Mouse (Mus musculus) liver (tissue): Measurements from ENCODE around the gene Atl3.

ENCODE experiments used
- DNase-seq: peaks from one replicate; pipeline ENCODE4 v3.0.0-alpha.2; 2020; ENCODE audit warnings: mixed read lengths

Atl3 gene

GRCm38 (mm10) chr19:7562601-7563129 is 68.8 kb downstream of the Atl3 start:
- DNase-seq = no peak

GRCm38 (mm10) chr19:7563676-7564075 is 69.8 kb downstream of the Atl3 start:
- DNase-seq = no peak

GRCm38 (mm10) chr19:7564457-7564856 is 70.6 kb downstream of the Atl3 start:
- DNase-seq = no peak

GRCm38 (mm10) chr19:7566826-7567225 is 73.0 kb downstream of the Atl3 start:
- no peak for DNase-seq

- no peak for DNase-seq
These were observed 74.5 kb downstream of the Atl3 start for GRCm38 (mm10) chr19:7568364-7568763.

- no peak for DNase-seq
These were observed 75.8 kb downstream of the Atl3 start for GRCm38 (mm10) chr19:7569650-7570049.

- DNase-seq = no peak
These were observed 82.3 kb downstream of the Atl3 start for GRCm38 (mm10) chr19:7576180-7576579.

GRCm38 (mm10) chr19:7577710-7578109 is 83.9 kb downstream of the Atl3 start:
- DNase-seq = no peak

GRCm38 (mm10) chr19:7581042-7581441 is 87.2 kb downstream of the Atl3 start:
- DNase-seq = peak; percentile 14

GRCm38 (mm10) chr19:7583101-7583500 is 89.3 kb downstream of the Atl3 start:
- no peak for DNase-seq

- DNase-seq = no peak
These were observed 89.8 kb downstream of the Atl3 start for GRCm38 (mm10) chr19:7583599-7583998.

- no peak for DNase-seq
These were observed 91.4 kb downstream of the Atl3 start for GRCm38 (mm10) chr19:7585279-7585678.

- DNase-seq = no peak
These were observed 91.9 kb downstream of the Atl3 start for GRCm38 (mm10) chr19:7585764-7586163.
